Mouse (Mus musculus) G1E-ER4 (cell line): Measurements from ENCODE around the gene Ovch2. TPM values are rescaled to one million over a fixed set of nuclear protein-coding genes. Genes with fewer than 3 reads are reported as not detected.
"Not testable (repeated sequence)": the region's sequence is repeated elsewhere in the genome, so short reads cannot be mapped to it uniquely, and the experiment has no call there.

ENCODE experiments used
- GATA1 ChIP-seq: IDR thresholded peaks from one replicate; pipeline ENCODE4 v1.8.0; 2012; ENCODE audit warnings: low read length, inconsistent platforms
- polyA plus RNA-seq: library from polyadenylated mRNA; stranded (reverse); fragments of >175 nt; gene quantifications from 2 replicates; pipeline ENCODE4 v1.2.3, GENCODE M21; 2012

Ovch2 gene
- not detected in 2 replicates for polyA plus RNA-seq

- TF ChIP-seq GATA1, result no peak
Measured at GRCm38 (mm10) chr7:107801108-107801507, at the start of gene Ovch2. Gene Ovch2 (minus strand): TSS chr7:107801208.

- not testable (repeated sequence) for TF ChIP-seq GATA1
Measured at GRCm38 (mm10) chr7:107847390-107847789, 46.4 kb upstream of the Ovch2 start, which contains the start of gene Olfr470. Gene Olfr470 (minus strand): TSS chr7:107847490.

- no peak for TF ChIP-seq GATA1
Measured at GRCm38 (mm10) chr7:107841719-107842118, 40.7 kb upstream of the Ovch2 start.

GRCm38 (mm10) chr7:107825441-107825840 lies 24.4 kb upstream of the Ovch2 start, which contains the start of gene Olfr469:
Gene Olfr469 (minus strand): TSS chr7:107825541.
- TF ChIP-seq GATA1, result not testable (repeated sequence)

- TF ChIP-seq GATA1, result no peak
Measured at GRCm38 (mm10) chr7:107819442-107819841, 18.4 kb upstream of the Ovch2 start.

- no peak for TF ChIP-seq GATA1
Measured at GRCm38 (mm10) chr7:107811963-107812362, 11.0 kb upstream of the Ovch2 start, which contains the start of gene Olfr467. Gene Olfr467 (plus strand): TSS chr7:107812263.

- TF ChIP-seq GATA1, result no peak
Measured at GRCm38 (mm10) chr7:107802138-107802537, 1.1 kb upstream of the Ovch2 start.

GRCm38 (mm10) chr7:107796500-107796899 lies 4.5 kb downstream of the Ovch2 start:
- TF ChIP-seq GATA1, result no peak

- no peak for TF ChIP-seq GATA1
Measured at GRCm38 (mm10) chr7:107787977-107788620, 12.9 kb downstream of the Ovch2 start.

GRCm38 (mm10) chr7:107779611-107780010 lies 21.4 kb downstream of the Ovch2 start:
- TF ChIP-seq GATA1, result no peak

GRCm38 (mm10) chr7:107778216-107778615 lies 22.8 kb downstream of the Ovch2 start:
- TF ChIP-seq GATA1, result no peak

- TF ChIP-seq GATA1, result no peak
Measured at GRCm38 (mm10) chr7:107770812-107771211, 30.2 kb downstream of the Ovch2 start.

- TF ChIP-seq GATA1, result no peak
Measured at GRCm38 (mm10) chr7:107757308-107758151, 43.5 kb downstream of the Ovch2 start, which contains the start of gene Cyb5r2. Gene Cyb5r2 (minus strand): TSS chr7:107758032.

- no peak for TF ChIP-seq GATA1
Measured at GRCm38 (mm10) chr7:107756748-107757147, 44.3 kb downstream of the Ovch2 start.

- TF ChIP-seq GATA1, result no peak
Measured at GRCm38 (mm10) chr7:107755905-107756304, 45.1 kb downstream of the Ovch2 start.

GRCm38 (mm10) chr7:107752031-107752520 lies 48.9 kb downstream of the Ovch2 start:
- TF ChIP-seq GATA1, result no peak
